Mouse (Mus musculus): Measurements from ENCODE around the gene Foxp2. TPM values are rescaled to one million over a fixed set of nuclear protein-coding genes. Genes with fewer than 3 reads are reported as not detected.

Foxp2 gene
- total and polyA plus RNA-seq, 2 experiments from 2014 or later: 2.5 to 7.6 TPM

GRCm38 (mm10) chr6:15415099-15415498 is 514.0 kb downstream of the Foxp2 start:
- WGBS: 30% methylated on average over 4 of the region's 4 CpGs
- Histone ChIP-seq H3K27me3 (ENCODE audit: control insufficient read depth, insufficient read depth, low read length) (no peaks in the 10 kb centered on the region), H3K9ac (replicated peaks; ENCODE audit: low read depth, low read length) (no peak overlapping the region), H3K9me3 (replicated peaks; ENCODE audit: control insufficient read depth, low read length) (no peaks in the 10 kb centered on the region), H3K4me3 (ENCODE audit: low read depth, low read length) (no peak overlapping the region), H3K36me3 (replicated peaks; ENCODE audit: control insufficient read depth, insufficient read depth, low read length) (no peaks in the 10 kb centered on the region), H3K27ac (ENCODE audit: low read depth) (no peak overlapping the region), H3K4me1 (ENCODE audit: control insufficient read depth, insufficient read depth) (peaks cover 7% of the 10 kb centered on the region), H3K4me2 (ENCODE audit: low read depth, low read length) (no peak overlapping the region)
- DNase-seq (ENCODE audit: low spot score): peak; percentile 37
- TF ChIP-seq CTCF (IDR thresholded peaks at IDR 0.05; ENCODE audit: low read depth) (peak; percentile 63), EP300 (IDR thresholded peaks at IDR 0.05; ENCODE audit: low read depth) (no peak)
- ATAC-seq (ENCODE audit: insufficient read depth, low read depth): 0 out of 2 replicates have a peak, but pooled peaks have one; percentile 32

- Histone ChIP-seq H3K4me2 (ENCODE audit: low read depth, low read length) (no peak overlapping the region), H3K27ac (ENCODE audit: low read depth) (no peak overlapping the region), H3K27me3 (ENCODE audit: control insufficient read depth, insufficient read depth, low read length) (no peaks in the 10 kb centered on the region), H3K9me3 (replicated peaks; ENCODE audit: control insufficient read depth, low read length) (no peaks in the 10 kb centered on the region), H3K36me3 (replicated peaks; ENCODE audit: control insufficient read depth, insufficient read depth, low read length) (no peaks in the 10 kb centered on the region), H3K4me3 (ENCODE audit: low read depth, low read length) (no peak overlapping the region), H3K9ac (replicated peaks; ENCODE audit: low read depth, low read length) (no peak overlapping the region), H3K4me1 (ENCODE audit: control insufficient read depth, insufficient read depth) (no peaks in the 10 kb centered on the region)
- 78% methylated on average over 2 of the region's 2 CpGs for WGBS
- DNase-seq (ENCODE audit: low spot score): no peak
- TF ChIP-seq EP300 (IDR thresholded peaks at IDR 0.05; ENCODE audit: low read depth) (no peak), CTCF (IDR thresholded peaks at IDR 0.05; ENCODE audit: low read depth) (no peak)
- ATAC-seq (ENCODE audit: insufficient read depth, low read depth): no peak
Measured at GRCm38 (mm10) chr6:15459701-15460100, 558.6 kb downstream of the Foxp2 start.

GRCm38 (mm10) chr6:15463390-15463789 is 562.2 kb downstream of the Foxp2 start:
- Histone ChIP-seq H3K9me3 (replicated peaks; ENCODE audit: control insufficient read depth, low read length) (no peaks in the 10 kb centered on the region), H3K9ac (replicated peaks; ENCODE audit: low read depth, low read length) (no peak overlapping the region), H3K36me3 (replicated peaks; ENCODE audit: control insufficient read depth, insufficient read depth, low read length) (no peaks in the 10 kb centered on the region), H3K4me2 (ENCODE audit: low read depth, low read length) (no peak overlapping the region), H3K27ac (ENCODE audit: low read depth) (no peak overlapping the region), H3K27me3 (ENCODE audit: control insufficient read depth, insufficient read depth, low read length) (no peaks in the 10 kb centered on the region), H3K4me1 (ENCODE audit: control insufficient read depth, insufficient read depth) (no peaks in the 10 kb centered on the region), H3K4me3 (ENCODE audit: low read depth, low read length) (no peak overlapping the region)
- ATAC-seq (ENCODE audit: insufficient read depth, low read depth) (no peak), DNase-seq (ENCODE audit: low spot score) (no peak)
- 61% methylated on average over 2 of the region's 2 CpGs for WGBS
- TF ChIP-seq CTCF (IDR thresholded peaks at IDR 0.05; ENCODE audit: low read depth) (no peak), EP300 (IDR thresholded peaks at IDR 0.05; ENCODE audit: low read depth) (no peak)

- Histone ChIP-seq H3K4me3 (ENCODE audit: low read depth, low read length) (no peak overlapping the region), H3K36me3 (replicated peaks; ENCODE audit: control insufficient read depth, insufficient read depth, low read length) (no peaks in the 10 kb centered on the region), H3K27ac (ENCODE audit: low read depth) (no peak overlapping the region), H3K4me2 (ENCODE audit: low read depth, low read length) (no peak overlapping the region), H3K4me1 (ENCODE audit: control insufficient read depth, insufficient read depth) (no peaks in the 10 kb centered on the region), H3K27me3 (ENCODE audit: control insufficient read depth, insufficient read depth, low read length) (no peaks in the 10 kb centered on the region), H3K9me3 (replicated peaks; ENCODE audit: control insufficient read depth, low read length) (no peaks in the 10 kb centered on the region), H3K9ac (replicated peaks; ENCODE audit: low read depth, low read length) (no peak overlapping the region)
- ATAC-seq (ENCODE audit: insufficient read depth, low read depth): no peak
- 52% methylated on average over 3 of the region's 3 CpGs for WGBS
- DNase-seq (ENCODE audit: low spot score): no peak
- no peak for TF ChIP-seq EP300 (IDR thresholded peaks at IDR 0.05; ENCODE audit: low read depth)
- no peak for TF ChIP-seq CTCF (IDR thresholded peaks at IDR 0.05; ENCODE audit: low read depth)
Measured at GRCm38 (mm10) chr6:15465471-15465870, 564.3 kb downstream of the Foxp2 start.

GRCm38 (mm10) chr6:15466634-15467033 is 565.5 kb downstream of the Foxp2 start:
- Histone ChIP-seq H3K9ac (replicated peaks; ENCODE audit: low read depth, low read length) (no peak overlapping the region), H3K4me2 (ENCODE audit: low read depth, low read length) (no peak overlapping the region), H3K27me3 (ENCODE audit: control insufficient read depth, insufficient read depth, low read length) (no peaks in the 10 kb centered on the region), H3K9me3 (replicated peaks; ENCODE audit: control insufficient read depth, low read length) (no peaks in the 10 kb centered on the region), H3K4me3 (ENCODE audit: low read depth, low read length) (no peak overlapping the region), H3K4me1 (ENCODE audit: control insufficient read depth, insufficient read depth) (no peaks in the 10 kb centered on the region), H3K36me3 (replicated peaks; ENCODE audit: control insufficient read depth, insufficient read depth, low read length) (no peaks in the 10 kb centered on the region), H3K27ac (ENCODE audit: low read depth) (no peak overlapping the region)
- no peak for ATAC-seq (ENCODE audit: insufficient read depth, low read depth)
- WGBS: 60% methylated on average over 1 of the region's 1 CpGs
- no peak for DNase-seq (ENCODE audit: low spot score)
- TF ChIP-seq CTCF (IDR thresholded peaks at IDR 0.05; ENCODE audit: low read depth): no peak
- TF ChIP-seq EP300 (IDR thresholded peaks at IDR 0.05; ENCODE audit: low read depth): no peak

GRCm38 (mm10) chr6:15486909-15487308 is 585.8 kb downstream of the Foxp2 start:
- no peaks in the 10 kb centered on the region for H3K27me3 ChIP-seq (ENCODE audit: control insufficient read depth, insufficient read depth, low read length)
- H3K4me3 ChIP-seq (ENCODE audit: low read depth, low read length): no peak overlapping the region
- DNase-seq (ENCODE audit: low spot score) (no peak), ATAC-seq (ENCODE audit: insufficient read depth, low read depth) (no peak)
- no peaks in the 10 kb centered on the region for H3K9me3 ChIP-seq (replicated peaks; ENCODE audit: control insufficient read depth, low read length)
- WGBS: 77% methylated on average over 2 of the region's 2 CpGs
- no peak for TF ChIP-seq EP300 (IDR thresholded peaks at IDR 0.05; ENCODE audit: low read depth)
- no peak for TF ChIP-seq CTCF (IDR thresholded peaks at IDR 0.05; ENCODE audit: low read depth)
- H3K27ac ChIP-seq (ENCODE audit: low read depth): no peak overlapping the region
- H3K36me3 ChIP-seq (replicated peaks; ENCODE audit: control insufficient read depth, insufficient read depth, low read length): no peaks in the 10 kb centered on the region
- no peaks in the 10 kb centered on the region for H3K4me1 ChIP-seq (ENCODE audit: control insufficient read depth, insufficient read depth)
- H3K9ac ChIP-seq (replicated peaks; ENCODE audit: low read depth, low read length): no peak overlapping the region
- no peak overlapping the region for H3K4me2 ChIP-seq (ENCODE audit: low read depth, low read length)

Small RNA genes lying within 50 kb of the gene (microRNA-seq; reads per million reads assigned to microRNA genes)
- gene Gm25470: not detected

Other genes starting within 250 kb of the Foxp2 start
- gene Ppp1r3a, start 146.1 kb upstream of the Foxp2 start, total RNA-seq (2014; rRNA removed; ENCODE audit: low replicate concordance): 23.9 and 29.0 TPM in 2 replicates
- 9.9 and 11.0 TPM in 2 replicates for gene Ppp1r3a, start 146.1 kb upstream of the Foxp2 start, polyA plus RNA-seq (2015; fragmentation: Nextera tagmentation; extraction: Ambion mirVana)

Data from heart, postnatal 0 days (tissue).